Mouse (Mus musculus) brain, embryonic 14.5 days (tissue): ENCODE results near the gene Phactr1.

ENCODE experiments used
- CTCF ChIP-seq: fragments of 200-500 bp; IDR thresholded peaks from 2 replicates; pipeline ENCODE4 v1.5.1; 2012; ENCODE audit warnings: inconsistent platforms, mild to moderate bottlenecking, moderate library complexity, borderline replicate concordance; ENCODE audit not compliant: insufficient read depth, insufficient read length; ENCODE audit errors: extremely low read depth
- POLR2A ChIP-seq: fragments of 200-500 bp; IDR thresholded peaks from 2 replicates; pipeline ENCODE4 v1.6.1; 2012; ENCODE audit warnings: mild to moderate bottlenecking, inconsistent platforms, borderline replicate concordance; ENCODE audit not compliant: poor library complexity, insufficient read depth, insufficient read length, severe bottlenecking; ENCODE audit errors: extremely low read depth

- TF ChIP-seq POLR2A (no peak), CTCF (no peak)
Observed at GRCm38 (mm10) chr13:43018863-43019262, 338.4 kb downstream of the Phactr1 start.
